Mouse (Mus musculus) macrophage (primary cell): Measurements from ENCODE around the gene Dhfr. TPM values are rescaled to one million over a fixed set of nuclear protein-coding genes. Genes with fewer than 3 reads are reported as not detected.
A peak's percentile ranks its signal among the peaks of the same experiment; 100 is the strongest.
"Not testable (repeated sequence)": the region's sequence is repeated elsewhere in the genome, so short reads cannot be mapped to it uniquely, and the experiment has no call there.

Experiments
- H3K27ac ChIP-seq: fragments of 350-480 bp; formaldehyde crosslinking; 2 replicates; pipeline ENCODE4 v1.9.0; 2021
- H3K36me3 ChIP-seq: fragments of 350-480 bp; formaldehyde crosslinking; 2 replicates; pipeline ENCODE4 v1.9.0; 2021; ENCODE audit errors: inconsistent target
- H3K4me3 ChIP-seq: fragments of 350-480 bp; formaldehyde crosslinking; 2 replicates; pipeline ENCODE4 v1.9.0; 2021; ENCODE audit errors: inconsistent target
- H3K79me2 ChIP-seq: fragments of 350-480 bp; formaldehyde crosslinking; 2 replicates; pipeline ENCODE4 v1.9.0; 2021; ENCODE audit errors: inconsistent target
- WGBS: methylation state at CpG from one replicate; pipeline ENCODE4 v1.1.7; 2026; ENCODE audit warnings: inconsistent platforms; ENCODE audit not compliant: missing documents; 5-methylcytosine and 5-hydroxymethylcytosine counted together
- polyA plus RNA-seq: library from polyadenylated mRNA; stranded (reverse); fragments of 250-400 nt; gene quantifications from 3 replicates; pipeline ENCODE4 v1.2.4, GENCODE M21; 2018; ENCODE audit warnings: inconsistent platforms

The Dhfr gene
- polyA plus RNA-seq, 1 experiment from 2014 or later, result 3.4 TPM

GRCm38 (mm10) chr13:92353956-92354355 is 570 bp upstream of the Dhfr start:
- Histone ChIP-seq H3K36me3 (0 out of 2 replicates have a peak, but pooled peaks cover 1% of the 10 kb centered on the region), H3K79me2 (peaks cover 5% of the 10 kb centered on the region; the same call in 1 of the 2 replicates), H3K27ac (peak overlapping the region; percentile 54), H3K4me3 (peak overlapping the region; percentile 65)
- 7% methylated on average over 4 of the region's 4 CpGs for WGBS

- WGBS, result under 1% methylated on average over 24 of the region's 24 CpGs
- H3K27ac ChIP-seq, result no peak overlapping the region
- no peaks in the 10 kb centered on the region for H3K36me3 ChIP-seq
Measured at GRCm38 (mm10) chr13:92355272-92355643, 732 bp downstream of the Dhfr start.

DNA sequence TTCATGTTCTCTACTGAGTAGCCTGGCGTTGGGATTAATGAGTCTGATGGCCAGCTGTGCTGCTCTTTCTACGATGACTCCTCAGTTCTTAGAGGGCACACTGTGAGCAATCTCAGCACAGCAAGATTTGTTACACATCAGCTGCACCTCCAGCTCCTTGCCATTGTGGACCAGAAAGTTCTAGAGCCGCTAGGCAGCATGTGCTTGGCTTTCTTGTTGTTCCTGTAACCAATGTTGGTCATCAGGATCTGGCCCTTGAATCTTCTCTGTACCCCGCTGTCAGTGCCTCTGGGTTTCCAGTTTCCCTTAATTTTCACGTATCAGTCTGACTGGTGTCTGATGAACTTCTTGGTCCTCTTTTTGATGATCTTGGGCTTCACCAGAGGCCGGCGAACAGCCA is 1.9 kb downstream of the Dhfr start:
- peaks cover 5% of the 10 kb centered on the region; the same call in 1 of the 2 replicates for H3K79me2 ChIP-seq
- H3K27ac ChIP-seq, result no peak overlapping the region
- 92% methylated on average over 7 of the region's 7 CpGs for WGBS
- H3K36me3 ChIP-seq, result no peaks in the 10 kb centered on the region
- H3K4me3 ChIP-seq, result no peak overlapping the region

More at GRCm38 (mm10) chr13:92355272-92355643, 732 bp downstream of the Dhfr start:
- Histone ChIP-seq H3K79me2 (peaks cover 5% of the 10 kb centered on the region; the same call in 1 of the 2 replicates), H3K4me3 (peak overlapping the region; percentile 52)

- H3K36me3 ChIP-seq, result no peaks in the 10 kb centered on the region
- 78% methylated on average over 2 of the region's 2 CpGs for WGBS
- no peak overlapping the region for H3K27ac ChIP-seq
- H3K79me2 ChIP-seq, result no peaks in the 10 kb centered on the region; the same call in 1 of the 2 replicates
- no peak overlapping the region for H3K4me3 ChIP-seq
Measured at GRCm38 (mm10) chr13:92357644-92358043, 3.1 kb downstream of the Dhfr start.

DNA sequence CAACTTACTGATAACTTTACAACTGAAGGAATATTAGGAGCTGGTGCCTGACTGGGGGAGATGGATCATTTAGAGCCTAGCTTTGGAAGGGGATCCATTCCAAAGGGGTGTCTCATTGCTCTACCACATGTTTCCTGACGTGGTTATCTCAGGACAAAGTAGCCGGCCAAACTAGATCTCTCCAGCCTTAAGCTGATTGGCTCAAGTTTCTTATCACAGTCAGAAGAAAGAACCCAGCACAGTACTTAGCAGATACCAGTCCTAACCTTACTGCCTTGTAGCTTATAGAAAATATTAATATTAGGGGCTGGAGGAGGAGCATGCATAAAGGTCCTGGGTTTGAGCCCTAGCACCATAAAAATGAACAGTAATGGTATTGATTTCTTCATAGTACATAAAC is 7.1 kb downstream of the Dhfr start:
- no peaks in the 10 kb centered on the region for H3K36me3 ChIP-seq
- WGBS, result 75% methylated on average over 2 of the region's 2 CpGs
- H3K4me3 ChIP-seq, result no peak overlapping the region
- no peaks in the 10 kb centered on the region for H3K79me2 ChIP-seq
- no peak overlapping the region for H3K27ac ChIP-seq

GRCm38 (mm10) chr13:92365312-92365711 is 10.8 kb downstream of the Dhfr start:
- 90% methylated on average over 4 of the region's 4 CpGs for WGBS
- no peaks in the 10 kb centered on the region for H3K36me3 ChIP-seq

GRCm38 (mm10) chr13:92370811-92371210 is 16.3 kb downstream of the Dhfr start:
- Histone ChIP-seq H3K36me3 (no peaks in the 10 kb centered on the region), H3K27ac (no peak overlapping the region), H3K79me2 (no peaks in the 10 kb centered on the region), H3K4me3 (no peak overlapping the region)
- 94% methylated on average over 3 of the region's 3 CpGs for WGBS

More at GRCm38 (mm10) chr13:92365312-92365711, 10.8 kb downstream of the Dhfr start:
- Histone ChIP-seq H3K27ac (no peak overlapping the region), H3K79me2 (no peaks in the 10 kb centered on the region), H3K4me3 (no peak overlapping the region)

DNA sequence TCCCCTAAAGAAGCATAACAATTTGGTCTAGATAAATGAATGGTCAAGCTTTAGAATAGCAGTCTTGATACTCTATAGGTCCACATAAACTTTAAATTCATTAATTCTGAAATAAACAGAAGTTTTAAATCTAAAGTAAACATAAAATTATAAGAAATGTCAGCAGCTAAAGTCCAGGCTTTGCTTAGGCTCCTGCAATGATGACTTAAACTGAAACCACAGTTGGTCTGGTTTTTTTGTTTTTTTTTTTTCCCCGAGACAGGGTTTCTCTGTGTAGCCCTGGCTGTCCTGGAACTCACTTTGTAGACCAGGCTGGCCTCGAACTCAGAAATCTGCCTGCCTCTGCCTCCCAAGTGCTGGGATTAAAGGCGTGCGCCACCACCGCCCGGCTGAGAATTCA is 16.9 kb downstream of the Dhfr start:
- not testable (repeated sequence) for H3K36me3 ChIP-seq, H3K27ac ChIP-seq, H3K4me3 ChIP-seq, H3K79me2 ChIP-seq
- 90% methylated on average over 2 of the region's 6 CpGs for WGBS

- no peak overlapping the region for H3K4me3 ChIP-seq
- WGBS, result 80% methylated on average over 3 of the region's 3 CpGs
- no peaks in the 10 kb centered on the region for H3K79me2 ChIP-seq
- H3K36me3 ChIP-seq, result no peaks in the 10 kb centered on the region
- no peak overlapping the region for H3K27ac ChIP-seq
Measured at GRCm38 (mm10) chr13:92387367-92387766, 32.8 kb downstream of the Dhfr start.

DNA sequence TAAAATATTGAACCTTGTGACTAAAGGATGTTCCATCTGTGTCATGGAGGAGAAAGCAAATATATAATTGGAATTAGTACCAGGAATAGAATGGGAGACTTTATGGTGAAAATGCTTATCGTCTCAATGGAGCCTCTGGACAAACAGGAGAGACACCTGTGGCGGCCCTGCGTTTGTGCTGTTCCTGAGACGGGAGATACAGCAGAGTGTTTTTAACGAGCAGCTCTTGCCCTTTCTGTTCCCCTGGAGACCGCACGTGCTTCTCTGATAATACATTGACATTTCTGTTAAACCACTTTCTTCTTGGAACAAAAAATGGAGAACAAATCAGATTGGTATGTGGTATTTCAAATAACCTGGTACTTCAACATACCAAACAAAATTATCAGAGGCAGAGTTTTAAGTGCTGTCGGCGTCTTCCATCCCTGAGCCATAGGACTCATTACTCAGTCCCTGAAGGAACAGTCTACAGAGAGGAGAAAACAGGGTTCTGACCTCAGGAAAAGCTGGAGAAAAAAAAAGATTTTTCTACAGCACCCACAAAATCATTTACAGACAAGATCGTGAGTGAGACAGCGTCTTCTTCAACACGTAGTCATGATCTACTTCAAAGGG is 38.6 kb downstream of the Dhfr start:
- no peak overlapping the region for H3K27ac ChIP-seq
- H3K4me3 ChIP-seq, result no peak overlapping the region
- no peaks in the 10 kb centered on the region for H3K36me3 ChIP-seq
- H3K79me2 ChIP-seq, result no peaks in the 10 kb centered on the region
- 89% methylated on average over 12 of the region's 12 CpGs for WGBS

GRCm38 (mm10) chr13:92398491-92399384 is 44.2 kb downstream of the Dhfr start:
- H3K4me3 ChIP-seq, result no peak overlapping the region
- no peaks in the 10 kb centered on the region for H3K79me2 ChIP-seq
- no peaks in the 10 kb centered on the region for H3K36me3 ChIP-seq
- H3K27ac ChIP-seq, result no peak overlapping the region
- 93% methylated on average over 9 of the region's 11 CpGs for WGBS

DNA sequence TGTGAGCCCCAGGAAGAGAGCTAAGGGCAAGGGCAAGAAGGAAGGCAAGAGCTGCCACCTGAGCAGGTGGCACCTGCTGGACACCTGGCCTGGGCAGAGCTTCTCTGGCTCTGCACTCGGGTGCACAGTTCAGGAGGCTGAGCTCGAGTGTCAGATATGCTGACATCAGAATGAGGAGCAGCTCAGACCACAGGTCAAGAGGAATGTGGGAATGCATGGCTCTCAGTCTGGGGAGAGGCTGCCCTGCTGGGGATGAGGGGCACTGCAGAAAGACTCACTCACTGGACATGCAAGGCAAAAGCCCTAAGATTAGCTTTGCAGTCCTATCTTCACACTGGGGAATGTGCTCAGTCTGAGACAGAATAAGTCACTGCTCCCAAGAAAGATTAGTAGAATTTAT is 47.5 kb downstream of the Dhfr start:
- Histone ChIP-seq H3K4me3 (no peak overlapping the region), H3K36me3 (no peaks in the 10 kb centered on the region), H3K79me2 (no peaks in the 10 kb centered on the region), H3K27ac (no peak overlapping the region)
- WGBS, result 83% methylated on average over 2 of the region's 2 CpGs

DNA sequence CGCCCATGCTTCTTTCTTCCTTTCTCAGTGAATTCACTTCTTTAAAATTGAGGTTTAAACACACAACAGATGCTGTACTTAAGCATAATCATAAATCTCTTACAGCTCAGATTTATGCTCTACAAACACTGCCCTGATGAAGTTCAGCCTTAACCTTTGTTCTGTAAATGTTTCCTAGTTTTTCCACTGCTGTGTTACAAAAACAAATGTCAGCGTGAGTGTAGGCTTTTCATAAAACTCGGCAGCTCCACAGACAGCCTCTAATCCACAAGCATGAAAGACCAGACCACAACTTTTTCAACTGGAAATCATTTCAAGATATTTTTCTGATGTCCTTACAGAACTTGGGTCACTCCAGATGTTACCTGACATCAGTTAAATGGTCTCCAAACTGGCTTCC is 49.0 kb downstream of the Dhfr start:
- WGBS, result 91% methylated on average over 3 of the region's 3 CpGs
- Histone ChIP-seq H3K4me3 (no peak overlapping the region), H3K27ac (no peak overlapping the region), H3K36me3 (no peaks in the 10 kb centered on the region), H3K79me2 (no peaks in the 10 kb centered on the region)

GRCm38 (mm10) chr13:92410486-92410885 is 56.0 kb downstream of the Dhfr start:
- Histone ChIP-seq H3K36me3 (no peaks in the 10 kb centered on the region), H3K4me3 (no peak overlapping the region), H3K79me2 (no peaks in the 10 kb centered on the region), H3K27ac (no peak overlapping the region)
- WGBS, result 100% methylated on average over 2 of the region's 2 CpGs

DNA sequence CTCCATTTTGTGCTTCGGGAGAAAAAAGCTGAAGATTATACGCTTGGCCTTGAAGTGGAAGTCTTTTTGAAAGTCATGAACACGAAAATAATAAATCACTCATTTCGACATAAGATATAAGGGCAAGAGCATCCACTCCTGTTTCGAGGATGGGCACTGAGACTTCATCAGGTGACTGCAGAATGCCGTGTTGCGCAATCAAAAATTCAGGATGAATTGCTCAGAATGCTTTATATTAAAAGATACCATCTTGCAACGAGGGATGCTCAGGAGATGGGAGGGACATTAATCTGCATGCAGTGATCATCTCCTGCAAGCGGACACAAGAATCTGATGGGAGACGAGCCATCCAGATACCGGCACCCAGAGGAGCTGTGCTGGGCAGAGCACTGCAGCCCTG is 65.1 kb downstream of the Dhfr start:
- Histone ChIP-seq H3K4me3 (no peak overlapping the region), H3K27ac (no peak overlapping the region), H3K79me2 (no peaks in the 10 kb centered on the region), H3K36me3 (no peaks in the 10 kb centered on the region)
- WGBS, result 85% methylated on average over 11 of the region's 11 CpGs
